Mouse (Mus musculus): ENCODE measurements around the gene Fam206a. TPM values are rescaled to one million over a fixed set of nuclear protein-coding genes. Genes with fewer than 3 reads are reported as not detected.

Fam206a gene
- total RNA-seq, 2 experiments from 2014 or later, result 17.5 to 18.1 TPM

DNA sequence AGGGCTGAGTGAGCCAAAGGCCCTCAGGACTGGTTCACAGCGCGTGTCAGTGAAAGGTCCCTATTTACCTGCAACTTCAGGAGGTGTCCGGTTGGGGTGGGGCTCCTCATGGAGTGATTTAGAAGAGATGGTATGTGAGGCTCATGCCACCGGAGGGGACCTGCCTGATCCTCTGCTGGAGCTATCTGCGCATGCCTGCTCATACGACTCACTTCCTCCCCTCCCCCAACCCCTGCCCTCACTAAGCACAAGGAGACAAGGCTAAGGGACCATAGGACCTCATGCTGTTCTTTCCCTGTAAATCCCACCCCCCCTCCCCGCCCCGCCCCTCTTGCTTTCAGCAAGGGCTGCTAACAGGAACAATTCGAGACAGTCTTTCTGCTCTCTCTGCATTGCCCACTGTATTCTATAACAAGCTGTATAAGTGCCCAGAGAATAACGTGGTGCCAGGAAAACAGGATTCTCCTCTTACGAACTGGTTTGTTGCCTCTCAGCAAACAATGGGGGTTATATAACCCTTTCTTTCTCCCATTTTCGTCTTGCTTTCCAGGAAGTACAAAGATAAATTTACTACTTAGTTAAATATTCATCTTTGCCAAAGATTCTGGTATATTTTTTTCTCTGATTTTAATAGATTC, 43.9 kb downstream of the Fam206a start:
- TF ChIP-seq CTCF (IDR thresholded peaks at IDR 0.05), result no peak
- H3K27ac ChIP-seq, result no peak overlapping the region
- no peak overlapping the region for H3K4me3 ChIP-seq
- intact Hi-C loops (cut with DNase I), result no loop called here
- DNase-seq (ENCODE audit: extremely low spot score in 1 of 2, low spot score in 2 of 2), result no peak

DNA sequence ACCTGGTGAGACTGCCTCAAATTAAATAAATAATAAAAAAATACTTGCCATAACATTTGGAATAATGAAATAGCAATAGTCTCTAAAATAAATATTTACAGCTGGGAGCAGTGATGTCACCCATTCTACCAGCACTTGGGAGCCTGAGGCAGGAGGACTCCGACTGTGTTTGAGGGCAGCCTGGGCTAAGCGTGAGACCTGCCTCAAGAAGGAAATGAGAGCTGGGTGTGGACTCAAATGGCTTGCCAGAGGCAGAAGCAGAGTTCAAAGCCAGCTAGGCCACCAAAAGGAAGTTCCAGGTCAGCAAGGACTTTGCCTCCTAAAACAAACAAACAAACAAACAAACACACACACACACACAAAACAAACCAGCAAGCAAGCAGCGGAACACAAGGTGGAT, 45.3 kb downstream of the Fam206a start:
- Histone ChIP-seq H3K27ac (no peak overlapping the region), H3K4me3 (no peak overlapping the region)
- intact Hi-C loops (cut with DNase I), result no loop called here
- no peak for TF ChIP-seq CTCF (IDR thresholded peaks at IDR 0.05)
- no peak for DNase-seq (ENCODE audit: extremely low spot score in 1 of 2, low spot score in 2 of 2)

DNA sequence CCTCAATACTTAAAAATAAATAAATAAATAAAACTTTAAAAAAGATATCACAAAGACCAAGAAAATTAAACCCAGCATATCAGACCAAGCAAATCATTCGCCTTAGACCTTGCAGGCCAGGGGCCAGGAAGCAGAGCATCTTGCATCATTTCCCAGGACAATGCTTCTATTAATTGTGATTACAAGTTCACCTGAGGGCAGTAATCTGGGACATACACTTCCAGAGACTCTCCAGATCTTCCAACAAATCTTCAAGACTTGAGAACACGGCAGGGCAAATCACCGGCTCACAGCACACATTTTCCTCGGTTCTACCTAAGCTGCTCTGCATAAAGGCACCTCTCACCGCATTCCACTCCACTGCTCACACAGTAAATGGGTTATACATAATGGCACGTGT, 45.9 kb downstream of the Fam206a start:
- intact Hi-C loops (cut with DNase I), result no loop called here
- no peak for DNase-seq (ENCODE audit: extremely low spot score in 1 of 2, low spot score in 2 of 2)
- no peak overlapping the region for H3K27ac ChIP-seq
- H3K4me3 ChIP-seq, result no peak overlapping the region
- no peak for TF ChIP-seq CTCF (IDR thresholded peaks at IDR 0.05)

DNA sequence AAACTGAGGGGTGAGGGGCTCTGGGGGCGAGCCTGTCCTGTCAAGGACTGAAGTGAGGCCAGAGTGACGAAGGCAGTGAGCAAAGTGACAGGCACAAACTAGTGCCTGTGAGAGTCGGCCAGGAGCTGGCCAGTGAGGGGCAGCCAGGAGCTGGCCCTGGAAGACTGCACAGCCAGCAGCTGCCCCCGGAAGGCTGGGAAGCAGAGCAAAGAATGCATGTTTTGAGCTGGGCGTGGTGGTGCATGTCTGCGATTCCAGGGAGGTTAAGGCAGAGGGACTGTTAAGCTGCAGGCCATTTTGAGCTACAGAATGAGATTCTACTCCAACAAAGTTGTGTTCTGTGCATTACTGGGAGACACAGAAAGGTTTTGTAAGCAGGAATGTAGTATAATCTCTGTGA, 48.6 kb downstream of the Fam206a start:
- intact Hi-C loops (cut with DNase I), result no loop called here

DNA sequence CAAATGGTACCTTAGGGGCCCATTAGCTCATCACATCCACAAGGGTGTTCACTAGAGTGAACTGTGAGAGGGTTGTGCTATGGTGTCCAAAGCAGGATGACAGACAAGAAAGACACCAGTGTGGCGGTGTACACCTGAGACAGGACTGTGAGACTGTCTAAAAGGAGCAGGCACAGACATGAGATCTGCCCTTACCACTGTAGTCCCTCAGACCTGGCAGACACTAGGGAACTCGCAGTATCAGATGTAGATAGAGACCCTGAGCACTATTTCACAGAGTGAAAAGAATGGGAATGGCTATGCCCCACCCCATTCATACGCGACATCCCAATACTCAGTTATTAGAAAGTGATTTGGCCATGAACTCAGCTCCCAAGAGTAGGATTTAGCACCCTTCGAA, 53.8 kb downstream of the Fam206a start:
- no peak for TF ChIP-seq CTCF (IDR thresholded peaks at IDR 0.05)
- intact Hi-C loops (cut with DNase I), result no loop called here

More for the DNA sequence above, 48.6 kb downstream of the Fam206a start:
- Histone ChIP-seq H3K27ac (no peak overlapping the region), H3K4me3 (no peak overlapping the region)
- peak; percentile 8 for TF ChIP-seq CTCF (IDR thresholded peaks at IDR 0.05)
- no peak for DNase-seq (ENCODE audit: extremely low spot score in 1 of 2, low spot score in 2 of 2)

DNA sequence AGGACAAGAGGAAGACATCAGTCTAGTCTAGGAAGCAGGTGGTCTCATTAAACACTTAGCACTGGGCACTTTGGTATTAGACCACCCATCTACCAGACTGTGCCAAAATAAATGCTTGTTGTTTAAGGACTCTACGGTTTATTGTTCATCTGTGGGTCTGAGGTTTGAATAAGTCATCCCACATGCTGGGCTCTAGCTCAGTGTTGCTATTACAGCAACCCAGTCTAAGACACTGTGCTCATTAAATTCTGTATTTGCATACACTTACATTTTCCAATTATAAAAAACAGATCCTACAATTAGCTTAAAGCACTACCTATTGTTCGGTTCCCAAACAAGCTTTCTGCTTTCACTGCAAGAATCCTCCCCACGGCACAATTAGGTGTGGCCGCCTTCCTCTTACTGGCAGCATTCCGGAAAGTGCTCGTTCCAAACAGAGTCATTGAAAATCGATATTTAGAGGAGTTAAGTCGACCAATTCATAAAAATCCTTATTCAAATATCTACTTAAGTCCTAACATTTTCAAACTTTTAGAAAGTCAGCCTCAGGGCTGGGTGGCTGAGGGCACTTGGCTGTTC, 54.3 kb downstream of the Fam206a start:
- no peak for TF ChIP-seq CTCF (IDR thresholded peaks at IDR 0.05)
- intact Hi-C loops (cut with DNase I), result no loop called here
- Histone ChIP-seq H3K27ac (no peak overlapping the region), H3K4me3 (no peak overlapping the region)
- no peak for DNase-seq (ENCODE audit: extremely low spot score in 1 of 2, low spot score in 2 of 2)

More for the DNA sequence above, 53.8 kb downstream of the Fam206a start:
- no peak overlapping the region for H3K27ac ChIP-seq
- no peak overlapping the region for H3K4me3 ChIP-seq
- DNase-seq (ENCODE audit: extremely low spot score in 1 of 2, low spot score in 2 of 2), result no peak

DNA sequence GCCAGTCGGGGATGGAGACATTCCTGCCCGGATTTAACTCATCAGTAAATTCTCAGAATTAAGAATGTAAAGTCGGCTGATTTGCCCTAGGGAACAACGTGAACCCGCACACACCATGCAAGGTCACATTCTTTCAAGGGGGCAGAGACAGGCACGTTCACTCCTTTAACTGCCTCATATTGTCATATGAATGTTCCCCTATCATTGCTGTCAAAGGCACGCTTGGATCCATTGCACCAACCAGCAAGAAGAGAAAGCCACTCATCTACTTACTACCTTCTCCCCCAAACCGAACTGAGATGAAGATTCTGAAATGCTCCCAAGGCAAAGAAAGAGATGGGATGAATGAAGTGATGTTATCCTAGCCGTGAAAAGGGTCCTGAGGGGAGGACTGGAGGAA, 56.6 kb downstream of the Fam206a start:
- no peak overlapping the region for H3K4me3 ChIP-seq
- H3K27ac ChIP-seq, result no peak overlapping the region
- intact Hi-C loops (cut with DNase I), result no loop called here
- TF ChIP-seq CTCF (IDR thresholded peaks at IDR 0.05), result no peak
- no peak for DNase-seq (ENCODE audit: extremely low spot score in 1 of 2, low spot score in 2 of 2)

Other genes with a start within 250 kb of the Fam206a start
- not detected for gene Gm26657, start 62.3 kb upstream of the Fam206a start, total RNA-seq (2021)
- gene Actl7b, start 60.9 kb upstream of the Fam206a start, total RNA-seq (2021), result not detected
- not detected for gene Actl7a, start 58.9 kb upstream of the Fam206a start, total RNA-seq (2021)
- gene Elp1, start within 50 bp of the Fam206a start, total RNA-seq (2021), result 10 to 100 TPM; 54.3 to 63.2 TPM
- gene Ctnnal1, start 62.8 kb downstream of the Fam206a start, total RNA-seq (2021), result 10 to 100 TPM; 19.9 to 20.2 TPM
- 10 to 100 TPM; 41.7 to 42.2 TPM for gene Tmem245, start 145.1 kb downstream of the Fam206a start, total RNA-seq (2021)
- gene Frrs1l, start 188.0 kb downstream of the Fam206a start, total RNA-seq (2021), result 100 to 1,000 TPM; 204 to 212 TPM

All from left cerebral cortex, adult 2 months (tissue).